Mouse (Mus musculus): ENCODE results near the gene Cmss1.

GRCm38 (mm10) chr16:57313487-57313886, 293.2 kb downstream of the Cmss1 start:
- TF ChIP-seq POLR2A (IDR thresholded peaks at IDR 0.05; ENCODE audit: insufficient read depth, low read length) = no peak
- no peak for TF ChIP-seq CTCF (IDR thresholded peaks at IDR 0.05; ENCODE audit: low read depth, low read length)
- TF ChIP-seq EP300 (IDR thresholded peaks at IDR 0.05; ENCODE audit: insufficient read depth, low read depth, low read length) = no peak

Measured in ES-Bruce4 (cell line).